Mouse (Mus musculus) central nervous system, embryonic 18 days (tissue): Measurements from ENCODE around the gene Cdc37l1. TPM values are rescaled to one million over a fixed set of nuclear protein-coding genes. Genes with fewer than 3 reads are reported as not detected.

Experiments used
- polyA plus RNA-seq: library from polyadenylated mRNA; depleted of rRNA; stranded (reverse); fragments of >200 nt; gene quantifications from 2 replicates; pipeline ENCODE4 v1.2.3, GENCODE M21; 2012; rRNA removed

The Cdc37l1 gene
- 44.5 and 47.4 TPM in 2 replicates for polyA plus RNA-seq

DNA sequence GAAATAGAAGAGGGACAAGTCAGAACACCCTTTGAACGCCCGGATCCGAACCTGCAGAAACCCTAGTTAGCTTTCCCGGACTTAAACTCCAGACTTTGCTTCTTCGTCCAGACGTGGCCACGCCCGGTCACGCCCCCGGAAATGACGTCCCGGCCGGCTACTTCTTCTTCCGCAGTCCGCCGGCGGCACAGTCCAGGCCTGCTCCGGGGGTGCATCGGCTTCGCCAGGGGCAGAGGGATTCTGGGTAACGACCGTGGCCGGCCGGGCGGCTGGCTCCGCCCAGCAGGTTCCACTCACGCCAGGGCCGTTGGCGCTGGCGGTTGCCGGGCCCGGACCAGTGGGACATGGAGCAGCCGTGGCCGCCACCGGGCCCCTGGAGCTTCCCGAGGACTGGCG lies at the start of gene Cdc37l1:
Gene Cdc37l1, plus strand, starts transcription at position 159 of the 396 bp plus-strand sequence.

DNA sequence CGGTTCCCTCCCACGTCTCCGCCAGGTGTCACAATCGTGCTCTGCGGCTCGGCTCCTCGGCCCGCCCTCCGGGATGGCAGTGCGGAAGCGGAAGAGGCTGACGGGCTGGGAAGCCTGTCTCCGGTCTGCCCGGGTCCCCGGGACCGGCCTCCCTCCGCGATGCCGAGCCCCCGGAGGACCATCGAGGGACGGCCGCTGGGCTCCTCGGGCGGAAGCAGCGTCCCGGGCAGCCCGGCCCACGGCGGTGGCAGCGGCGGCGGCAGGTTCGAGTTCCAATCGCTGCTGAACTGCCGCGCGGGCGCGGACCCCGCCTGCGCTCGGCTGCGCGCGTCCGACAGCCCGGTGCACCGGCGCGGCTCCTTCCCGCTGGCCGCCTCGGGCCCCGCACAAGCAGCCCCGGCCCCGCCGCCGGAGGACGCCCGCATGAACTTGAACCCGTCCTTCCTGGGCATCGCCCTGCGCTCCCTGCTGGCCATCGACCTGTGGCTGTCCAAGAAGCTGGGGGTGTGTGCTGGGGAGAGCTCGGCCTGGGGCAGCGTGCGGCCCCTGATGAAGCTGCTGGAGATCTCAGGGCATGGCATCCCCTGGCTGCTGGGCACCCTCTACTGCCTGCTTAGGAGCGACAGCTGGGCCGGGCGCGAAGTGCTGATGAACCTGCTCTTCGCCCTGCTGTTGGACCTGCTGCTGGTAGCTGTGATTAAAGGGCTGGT lies 26.2 kb upstream of the Cdc37l1 start, which contains the start of gene Plpp6:
Gene Plpp6, plus strand, starts transcription at position 112 of the 710 bp plus-strand sequence.

DNA sequence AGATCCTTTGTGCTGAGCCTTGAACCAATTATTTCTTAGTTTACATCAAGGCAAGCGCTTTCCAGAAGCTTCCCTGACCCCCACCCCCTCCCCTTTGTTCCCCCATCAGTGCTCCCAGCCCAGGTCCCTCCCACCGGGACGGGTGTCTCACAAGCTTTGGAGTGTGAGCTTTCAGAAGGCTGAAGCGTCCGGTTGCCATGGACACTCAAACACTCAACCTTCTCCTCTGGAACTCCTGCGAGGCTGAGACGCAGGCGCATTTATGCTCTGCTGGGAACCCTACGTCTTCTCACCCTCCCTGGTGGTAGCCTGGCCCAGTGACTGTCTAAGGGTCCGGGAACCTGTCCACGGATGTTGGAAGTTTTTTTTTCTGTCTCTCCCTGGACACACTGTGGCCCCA lies 22.5 kb upstream of the Cdc37l1 start, which contains the start of gene 4430402I18Rik:
Gene 4430402I18Rik, minus strand, starts transcription at position 149 of the 400 bp plus-strand sequence.

DNA sequence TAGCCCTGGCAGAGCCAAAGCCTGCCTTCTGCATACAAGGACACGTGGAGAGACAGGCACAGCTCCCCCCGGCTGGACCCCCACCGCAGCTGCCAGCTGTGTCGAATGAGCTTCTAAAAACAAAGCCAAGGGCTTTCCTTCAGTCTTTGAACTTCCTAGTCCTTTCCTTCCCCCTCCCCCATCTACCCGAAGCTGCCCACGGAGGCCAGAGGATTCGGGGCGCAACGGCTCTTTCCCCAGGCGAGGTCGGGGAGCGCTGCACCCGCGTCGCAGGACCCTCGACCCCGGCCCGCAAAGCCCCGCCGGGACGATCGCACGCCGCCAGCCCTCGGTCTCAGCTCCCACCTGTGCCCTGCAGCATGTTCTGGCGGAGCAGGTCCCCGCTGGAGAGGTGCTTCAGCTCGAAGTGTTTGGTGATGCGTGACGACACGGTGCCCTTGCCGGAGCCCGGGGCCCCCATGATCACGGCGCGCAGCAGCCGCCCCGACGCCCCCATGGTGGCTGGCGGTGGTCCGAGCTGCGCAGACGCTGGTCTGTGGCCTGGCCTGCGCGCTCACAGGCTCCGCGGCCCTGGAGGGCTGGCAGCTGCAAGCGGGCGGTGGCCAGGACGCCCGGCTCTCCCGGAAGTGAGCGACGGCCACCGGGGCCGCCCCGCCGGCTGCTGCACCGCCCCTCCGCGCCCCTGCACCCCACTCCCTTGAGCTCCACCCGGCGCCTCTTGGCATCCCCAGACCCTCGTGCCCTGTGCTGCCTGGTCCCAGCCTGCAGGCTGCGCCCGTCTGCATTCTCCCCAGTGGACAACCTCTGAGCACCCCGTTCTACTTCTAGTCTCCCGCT lies 57.4 kb downstream of the Cdc37l1 start, which contains the start of gene Ak3:
Gene Ak3, minus strand, starts transcription at position 628 of the 837 bp plus-strand sequence.

Other genes with a start within 250 kb of the Cdc37l1 start
- gene Slc1a1, start 155.3 kb upstream of the Cdc37l1 start, polyA plus RNA-seq = 42.1 and 45.5 TPM in 2 replicates
- 10.6 and 11.4 TPM in 2 replicates for gene Plpp6, start 26.4 kb upstream of the Cdc37l1 start, polyA plus RNA-seq
- 1.6 and 1.9 TPM in 2 replicates for gene 4430402I18Rik, start 22.6 kb upstream of the Cdc37l1 start, polyA plus RNA-seq
- gene Ak3, start 57.6 kb downstream of the Cdc37l1 start, polyA plus RNA-seq = 42.9 and 44.1 TPM in 2 replicates
- 26.1 and 26.9 TPM in 2 replicates for gene Rcl1, start 111.0 kb downstream of the Cdc37l1 start, polyA plus RNA-seq